Mouse (Mus musculus) lung, postnatal 0 days (tissue): ENCODE data around the gene Sox6.

Experiments used
- CTCF ChIP-seq: IDR thresholded peaks from 2 replicates; pipeline ENCODE4 v1.5.1; 2016; ENCODE audit warnings: antibody characterized with exemption, mild to moderate bottlenecking
- EP300 ChIP-seq: IDR thresholded peaks from 2 replicates; pipeline ENCODE4 v1.6.1; 2016; ENCODE audit warnings: antibody characterized with exemption, mild to moderate bottlenecking, control low read depth

DNA sequence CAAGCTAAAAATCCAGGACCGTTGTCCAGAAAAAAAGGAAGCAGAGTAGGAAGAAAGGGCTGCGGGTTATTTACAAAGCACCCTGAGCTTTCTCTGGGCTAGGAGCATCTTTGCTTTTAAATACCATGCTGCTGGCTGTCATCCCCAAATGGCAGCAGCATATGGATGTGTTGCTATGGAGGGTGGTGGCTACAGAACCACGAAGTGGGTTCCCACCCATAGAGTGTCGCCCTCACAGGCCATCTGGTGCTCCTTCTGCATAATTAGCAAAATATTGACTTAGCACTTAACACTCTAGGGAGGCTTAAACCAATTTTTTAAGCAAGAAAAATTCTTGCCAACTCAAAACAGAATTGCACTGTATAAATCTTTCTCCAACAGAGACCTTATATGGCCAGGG lies 72.4 kb downstream of the Sox6 start:
- TF ChIP-seq CTCF (no peak), EP300 (no peak)
